Mouse (Mus musculus): ENCODE data around the gene Polrmt.

DNA sequence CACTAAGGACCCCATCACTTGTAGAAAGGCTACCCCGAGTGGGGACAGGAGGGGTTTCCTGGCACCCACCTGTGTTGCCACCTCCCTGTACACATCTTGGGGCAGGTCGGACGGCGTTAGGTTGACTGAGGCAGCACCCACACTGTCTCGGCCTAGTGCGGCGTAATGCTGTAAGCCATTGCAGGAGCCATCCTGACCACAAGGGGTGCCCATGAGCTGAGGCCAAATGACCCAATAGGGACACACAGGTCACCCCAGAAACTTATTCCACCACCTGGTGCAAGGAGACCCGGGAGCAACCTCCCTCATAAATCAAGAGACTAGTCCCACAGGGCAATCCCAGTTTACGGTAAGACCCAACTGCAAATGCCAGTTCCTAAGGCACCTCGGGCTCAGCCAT is 8.1 kb downstream of the Polrmt start:
- peak; percentile 40; the same call in 1 of the 2 replicates for TF ChIP-seq CTCF (IDR thresholded peaks at IDR 0.05; ENCODE audit: extremely low read depth, insufficient read length, insufficient replicate concordance, low read depth, low read length)
- no peak for TF ChIP-seq POLR2A (IDR thresholded peaks at IDR 0.05; ENCODE audit: low read depth, low read length)

All from small intestine, adult 2 months (tissue).